Mouse (Mus musculus) midbrain, embryonic 12.5 days (tissue): ENCODE measurements around the gene Mfsd1. TPM values are rescaled to one million over a fixed set of nuclear protein-coding genes. Genes with fewer than 3 reads are reported as not detected.

Experiments
- ATAC-seq: fragments of 200-750 bp; cut with Nextera tagmentation; 2 replicates; pipeline ENCODE4 v1.8.0; 2017; ENCODE audit warnings: low read depth, moderate TSS enrichment, moderate library complexity; ENCODE audit not compliant: low FRiP score
- H3K27ac ChIP-seq: fragments of 300-500 bp; sonication (generic); replicated peaks from 2 replicates; pipeline ENCODE4 v1.5.1; 2016; ENCODE audit warnings: mild to moderate bottlenecking
- H3K27me3 ChIP-seq: fragments of 300-500 bp; sonication (generic); 2 replicates; pipeline ENCODE4 v1.6.1; 2016; ENCODE audit warnings: mild to moderate bottlenecking
- H3K36me3 ChIP-seq: fragments of 300-500 bp; sonication (generic); 2 replicates; pipeline ENCODE4 v1.6.1; 2016
- H3K4me1 ChIP-seq: fragments of 300-500 bp; sonication (generic); 2 replicates; pipeline ENCODE4 v1.6.1; 2016
- H3K4me2 ChIP-seq: fragments of 300-500 bp; sonication (generic); replicated peaks from 2 replicates; pipeline ENCODE4 v1.6.1; 2016; ENCODE audit warnings: mild to moderate bottlenecking, moderate library complexity
- H3K4me3 ChIP-seq: fragments of 300-500 bp; sonication (generic); 2 replicates; pipeline ENCODE4 v1.5.1; 2016; ENCODE audit warnings: mild to moderate bottlenecking
- H3K9ac ChIP-seq: fragments of 300-500 bp; sonication (generic); replicated peaks from 2 replicates; pipeline ENCODE4 v1.6.1; 2016; ENCODE audit warnings: mild to moderate bottlenecking, moderate library complexity
- H3K9me3 ChIP-seq: fragments of 300-500 bp; sonication (generic); 2 replicates; pipeline ENCODE4 v1.6.1; 2016; ENCODE audit warnings: mild to moderate bottlenecking
- WGBS: fragments of 180-500 bp; shearing (Covaris S2); methylation state at CpG from one replicate; pipeline ENCODE4 v1.1.7; 2016; 5-methylcytosine and 5-hydroxymethylcytosine counted together
- polyA plus RNA-seq: library from polyadenylated mRNA; unstranded; fragments of >200 nt; fragmentation: Nextera tagmentation; extraction: Ambion mirVana; gene quantifications from 2 replicates; pipeline ENCODE4 v1.2.1, GENCODE M21; 2016

Gene Mfsd1
- 53.9 and 56.3 TPM in 2 replicates for polyA plus RNA-seq

- peak within 1 kb of the TSS; percentile 89 for H3K4me2 ChIP-seq
- H3K27ac ChIP-seq, result peak within 1 kb of the TSS; percentile 66
These were observed at the start of gene Mfsd1 for GRCm38 (mm10) chr3:67582273-67583124. Gene Mfsd1, plus strand, starts transcription at chr3:67582741.

DNA sequence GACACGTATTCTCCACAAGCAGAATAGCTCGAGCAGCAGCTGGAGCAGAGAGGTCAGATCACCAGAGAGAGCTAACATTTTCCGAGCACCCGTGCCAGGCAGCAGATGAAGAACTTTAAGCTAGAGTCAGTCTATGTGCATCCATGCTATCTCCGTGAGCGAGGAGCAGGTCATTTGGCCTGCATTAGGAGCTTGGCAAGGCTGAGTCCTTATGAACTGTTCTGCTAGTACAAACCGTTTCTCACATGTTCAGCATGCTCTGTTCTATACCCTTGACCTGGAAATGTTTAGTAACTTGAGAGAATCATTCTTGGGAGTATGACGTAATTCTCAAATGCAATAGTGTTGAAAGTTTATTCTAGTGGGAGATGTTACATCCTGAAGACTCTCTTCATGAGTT is 38.9 kb upstream of the Mfsd1 start:
- no peak overlapping the region for H3K4me2 ChIP-seq
- no peak overlapping the region for H3K27ac ChIP-seq
- H3K9me3 ChIP-seq, result no peaks in the 10 kb centered on the region
- 76% methylated on average over 8 of the region's 8 CpGs for WGBS
- H3K4me3 ChIP-seq, result no peak overlapping the region
- H3K27me3 ChIP-seq, result no peaks in the 10 kb centered on the region
- H3K36me3 ChIP-seq, result no peaks in the 10 kb centered on the region
- H3K4me1 ChIP-seq, result no peaks in the 10 kb centered on the region
- H3K9ac ChIP-seq, result no peak overlapping the region
- ATAC-seq, result no peak

More at GRCm38 (mm10) chr3:67582273-67583124, at the start of gene Mfsd1:
- peak within 1 kb of the TSS; percentile 73 for H3K4me3 ChIP-seq
- 4% methylated on average over 53 of the region's 54 CpGs for WGBS
- H3K9me3 ChIP-seq, result no peaks in the 10 kb centered on the region
- peak within 1 kb of the TSS; percentile 81 for H3K9ac ChIP-seq
- peaks cover 8% of the 10 kb centered on the region for H3K27me3 ChIP-seq
- H3K4me1 ChIP-seq, result peaks cover 15% of the 10 kb centered on the region
- H3K36me3 ChIP-seq, result peaks cover 17% of the 10 kb centered on the region
- ATAC-seq, result peak; percentile 94

DNA sequence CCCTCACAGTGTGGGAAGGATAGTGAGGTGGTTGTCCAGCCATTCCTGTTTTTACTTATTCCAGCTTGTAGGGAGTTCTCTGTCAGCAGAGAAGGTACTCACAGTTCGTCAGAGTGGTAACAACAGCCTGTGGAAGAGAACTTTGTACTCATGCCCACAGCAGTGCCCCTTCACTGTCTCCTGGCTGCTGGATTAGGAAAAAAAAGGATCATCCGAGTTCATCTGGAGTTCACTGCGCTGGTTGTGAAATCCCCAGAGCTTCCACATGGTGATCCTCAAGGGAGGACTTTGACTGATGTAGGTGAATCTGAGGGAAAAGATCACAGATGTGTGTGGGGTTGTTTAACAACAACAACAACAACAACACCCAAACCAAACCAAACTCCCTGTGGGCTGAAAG is 31.3 kb upstream of the Mfsd1 start:
- Histone ChIP-seq H3K36me3 (no peaks in the 10 kb centered on the region), H3K9ac (no peak overlapping the region), H3K4me2 (no peak overlapping the region), H3K27me3 (no peaks in the 10 kb centered on the region), H3K27ac (no peak overlapping the region), H3K4me3 (no peak overlapping the region), H3K4me1 (no peaks in the 10 kb centered on the region), H3K9me3 (no peaks in the 10 kb centered on the region)
- 72% methylated on average over 3 of the region's 3 CpGs for WGBS
- ATAC-seq, result no peak

GRCm38 (mm10) chr3:67553281-67553680 is 29.3 kb upstream of the Mfsd1 start:
- Histone ChIP-seq H3K4me2 (no peak overlapping the region), H3K27me3 (no peaks in the 10 kb centered on the region), H3K9me3 (no peaks in the 10 kb centered on the region), H3K27ac (no peak overlapping the region), H3K4me3 (no peak overlapping the region), H3K9ac (no peak overlapping the region), H3K4me1 (no peaks in the 10 kb centered on the region), H3K36me3 (no peaks in the 10 kb centered on the region)
- no peak for ATAC-seq
- WGBS, result 46% methylated on average over 4 of the region's 4 CpGs

DNA sequence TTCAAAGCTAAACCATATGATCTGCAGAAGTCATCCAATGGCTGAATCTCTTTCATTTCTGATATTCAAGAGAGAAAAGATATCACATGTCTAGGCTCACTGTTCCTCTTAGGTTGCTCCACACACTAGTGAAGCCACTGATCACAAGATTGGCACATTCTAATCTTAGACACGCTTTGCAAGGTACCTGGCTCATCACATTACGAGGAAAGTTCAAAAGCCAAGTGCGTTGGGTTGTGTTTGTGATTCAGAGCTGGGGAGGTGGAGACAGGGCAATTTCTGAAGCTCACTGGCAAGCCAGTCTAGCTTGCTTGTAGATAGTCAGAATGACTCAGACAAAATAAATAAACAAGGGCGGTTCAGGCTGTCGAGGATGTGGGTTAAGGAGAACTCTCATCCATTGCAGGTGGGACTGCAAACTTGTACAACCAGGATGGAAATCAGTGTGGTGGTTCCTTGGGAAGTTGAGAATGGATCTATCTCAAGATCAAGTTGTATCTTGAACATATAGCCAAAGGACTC is 28.6 kb upstream of the Mfsd1 start:
- ATAC-seq, result no peak
- no peaks in the 10 kb centered on the region for H3K27me3 ChIP-seq
- WGBS, result 89% methylated on average over 5 of the region's 5 CpGs

DNA sequence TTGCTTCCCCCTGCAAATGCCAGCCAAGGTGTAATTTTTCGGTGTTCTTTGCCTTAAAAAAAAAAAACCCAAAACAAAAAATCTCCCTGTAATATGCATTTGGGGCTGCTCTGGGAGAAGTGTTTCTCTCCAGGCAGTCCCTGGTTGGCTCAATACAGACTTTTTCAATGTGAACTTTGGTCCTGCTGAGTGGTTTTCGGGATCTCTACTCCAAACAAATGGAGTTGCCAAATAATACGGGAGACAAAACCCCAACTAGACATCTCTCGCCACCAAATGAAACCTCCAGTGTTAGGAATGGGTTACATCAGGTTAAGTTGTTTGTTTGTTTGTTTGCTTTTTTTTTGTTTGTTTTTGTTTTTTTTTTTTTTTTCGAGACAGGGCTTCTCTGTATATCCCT is 27.3 kb upstream of the Mfsd1 start:
- no peaks in the 10 kb centered on the region for H3K4me1 ChIP-seq

More for the DNA sequence above, 28.6 kb upstream of the Mfsd1 start:
- H3K9ac ChIP-seq, result no peak overlapping the region
- no peaks in the 10 kb centered on the region for H3K36me3 ChIP-seq
- no peak overlapping the region for H3K4me3 ChIP-seq
- H3K4me2 ChIP-seq, result no peak overlapping the region
- no peaks in the 10 kb centered on the region for H3K9me3 ChIP-seq
- H3K4me1 ChIP-seq, result no peaks in the 10 kb centered on the region
- no peak overlapping the region for H3K27ac ChIP-seq

GRCm38 (mm10) chr3:67557200-67557651 is 25.3 kb upstream of the Mfsd1 start:
- Histone ChIP-seq H3K4me2 (peak overlapping the region; percentile 37), H3K9me3 (no peaks in the 10 kb centered on the region), H3K36me3 (no peaks in the 10 kb centered on the region), H3K27me3 (no peaks in the 10 kb centered on the region), H3K4me1 (no peaks in the 10 kb centered on the region), H3K4me3 (peak overlapping the region; percentile 21), H3K9ac (no peak overlapping the region), H3K27ac (peak overlapping the region; percentile 56)
- ATAC-seq, result peak; percentile 94
- 42% methylated on average over 14 of the region's 14 CpGs for WGBS

More for the DNA sequence above, 27.3 kb upstream of the Mfsd1 start:
- Histone ChIP-seq H3K36me3 (no peaks in the 10 kb centered on the region), H3K27me3 (no peaks in the 10 kb centered on the region), H3K27ac (no peak overlapping the region), H3K4me2 (no peak overlapping the region), H3K9ac (no peak overlapping the region), H3K9me3 (no peaks in the 10 kb centered on the region), H3K4me3 (no peak overlapping the region)
- ATAC-seq, result no peak
- WGBS, result 92% methylated on average over 5 of the region's 5 CpGs

GRCm38 (mm10) chr3:67557718-67558354 is 24.7 kb upstream of the Mfsd1 start:
- Histone ChIP-seq H3K36me3 (no peaks in the 10 kb centered on the region), H3K4me2 (peak overlapping the region; percentile 37)

DNA sequence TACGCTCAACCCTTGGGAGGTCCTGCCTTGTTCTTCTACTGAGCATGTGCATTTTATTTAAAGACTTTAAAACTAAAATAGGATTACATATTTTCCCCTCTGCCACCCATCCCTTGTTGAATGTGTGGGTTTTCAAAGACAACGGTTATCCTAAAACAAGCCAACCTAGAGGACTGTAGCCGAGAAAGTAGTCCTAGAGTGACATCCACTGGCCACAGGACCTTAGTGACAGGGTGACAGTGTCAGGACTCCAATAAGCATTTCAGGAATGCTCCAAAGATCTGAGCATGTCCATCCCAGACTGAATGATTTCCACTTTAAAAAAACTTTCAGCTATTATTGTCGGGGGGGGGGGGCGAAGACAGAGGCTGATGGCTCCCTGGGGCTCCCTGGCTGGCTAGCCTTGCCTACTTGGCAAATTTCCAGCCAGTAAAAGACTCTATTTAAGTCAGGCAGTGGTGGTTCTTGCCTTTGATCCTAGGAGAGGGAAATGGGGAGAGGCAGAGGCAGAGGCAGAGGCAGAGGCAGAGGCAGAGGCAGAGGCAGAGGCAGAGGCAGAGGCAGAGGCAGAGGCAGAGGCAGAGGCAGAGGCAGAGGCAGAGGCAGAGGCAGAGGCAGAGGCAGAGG is 17.7 kb upstream of the Mfsd1 start:
- peak; percentile 81; the same call in 1 of the 2 replicates for ATAC-seq
- H3K4me2 ChIP-seq, result no peak overlapping the region
- H3K36me3 ChIP-seq, result no peaks in the 10 kb centered on the region
- no peak overlapping the region for H3K9ac ChIP-seq
- no peak overlapping the region for H3K27ac ChIP-seq
- H3K9me3 ChIP-seq, result no peaks in the 10 kb centered on the region
- WGBS, result 65% methylated on average over 5 of the region's 5 CpGs
- no peaks in the 10 kb centered on the region for H3K4me1 ChIP-seq
- H3K4me3 ChIP-seq, result no peak overlapping the region
- peaks cover 4% of the 10 kb centered on the region for H3K27me3 ChIP-seq

More at GRCm38 (mm10) chr3:67557718-67558354, 24.7 kb upstream of the Mfsd1 start:
- peak overlapping the region; percentile 56; the same call in 1 of the 2 replicates for H3K27ac ChIP-seq
- WGBS, result 80% methylated on average over 14 of the region's 14 CpGs
- peak; percentile 64 for ATAC-seq
- H3K27me3 ChIP-seq, result no peaks in the 10 kb centered on the region
- H3K9ac ChIP-seq, result no peak overlapping the region
- no peak overlapping the region for H3K4me3 ChIP-seq
- H3K9me3 ChIP-seq, result no peaks in the 10 kb centered on the region
- H3K4me1 ChIP-seq, result no peaks in the 10 kb centered on the region

GRCm38 (mm10) chr3:67565540-67566227 is 16.9 kb upstream of the Mfsd1 start:
- Histone ChIP-seq H3K9ac (no peak overlapping the region), H3K4me3 (no peak overlapping the region), H3K9me3 (no peaks in the 10 kb centered on the region), H3K27ac (no peak overlapping the region), H3K36me3 (no peaks in the 10 kb centered on the region), H3K4me1 (no peaks in the 10 kb centered on the region), H3K27me3 (peaks cover 7% of the 10 kb centered on the region), H3K4me2 (no peak overlapping the region)
- no peak for ATAC-seq
- 74% methylated on average over 8 of the region's 8 CpGs for WGBS

DNA sequence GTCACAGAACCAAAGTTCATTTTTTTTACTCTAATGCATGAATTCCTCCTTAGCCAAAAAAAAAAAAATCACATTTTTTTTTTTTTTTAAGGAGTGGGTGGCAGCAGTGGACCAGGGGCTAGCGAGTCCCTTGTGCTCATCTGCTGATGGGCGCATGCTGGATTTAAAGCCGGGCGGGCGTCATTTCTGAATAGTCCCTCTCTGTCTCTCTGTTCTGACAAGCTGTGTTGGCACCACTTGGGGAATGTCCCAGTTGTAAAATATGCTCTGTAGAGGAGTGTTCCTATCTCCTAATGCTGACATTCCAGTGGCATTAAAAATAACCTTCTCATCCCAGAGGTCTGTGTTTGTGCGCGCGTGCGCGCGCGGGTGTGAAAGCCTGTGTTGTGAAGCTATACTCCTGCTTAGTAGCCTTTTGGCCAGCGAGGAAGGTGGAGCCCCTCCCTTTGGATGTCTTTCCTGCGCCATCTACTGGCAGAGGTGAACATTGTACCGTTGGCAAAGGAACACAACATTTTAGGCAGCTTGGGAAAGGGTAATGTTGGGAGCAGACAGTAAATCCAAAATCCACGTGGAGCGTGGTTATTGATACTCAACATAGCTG is 14.4 kb upstream of the Mfsd1 start:
- no peaks in the 10 kb centered on the region for H3K4me1 ChIP-seq
- H3K36me3 ChIP-seq, result no peaks in the 10 kb centered on the region
- H3K9ac ChIP-seq, result no peak overlapping the region
- H3K27ac ChIP-seq, result no peak overlapping the region
- H3K27me3 ChIP-seq, result peaks cover 16% of the 10 kb centered on the region
- H3K4me2 ChIP-seq, result peak overlapping the region; percentile 36; the same call in 1 of the 2 replicates
- no peaks in the 10 kb centered on the region for H3K9me3 ChIP-seq
- H3K4me3 ChIP-seq, result no peak overlapping the region
- ATAC-seq, result 0 out of 2 replicates have a peak, but pooled peaks have one; percentile 48
- 26% methylated on average over 17 of the region's 17 CpGs for WGBS
